ENCODE assay signal across 13 mouse cellular contexts in genomic region chr9:59533889-59534288, GRCm38 (mm10). TPM values are rescaled to one million over a fixed set of nuclear protein-coding genes. Genes with fewer than 3 reads are reported as not detected.
DNase-seq lines count a peak whose midpoint lies in the region; TF ChIP-seq lines count a peak whose summit lies in the region.
"Had no signal": no experiment of that assay in that cellular context is flagged by ENCODE, and none has a peak within 500 bp of the region (broad histone marks: within the 10 kb centered on the region; RNA-seq: fewer than 3 reads in every experiment).

No protein-coding gene starts in this region.

- no peaks in the 10 kb centered on the region for H3K27me3 ChIP-seq in kidney, adult 2 months (replicated peaks; ENCODE audit: control insufficient read depth, insufficient read depth, low read length)

- 65% methylated on average over 4 of the region's 4 CpGs for WGBS in kidney, adult 2 months

- no peaks in the 10 kb centered on the region for H3K36me3 ChIP-seq in kidney, adult 2 months (ENCODE audit: control insufficient read depth, insufficient read depth, low read length)
- H3K36me3 ChIP-seq: limb, embryonic 12.5 days; midbrain, embryonic 13.5 days had no signal

- no peak overlapping the region for H3K27ac ChIP-seq in kidney, adult 2 months (ENCODE audit: insufficient read depth, low read depth, low read length)
- H3K27ac ChIP-seq: limb, embryonic 12.5 days; midbrain, embryonic 13.5 days had no signal

- no peak for TF ChIP-seq CTCF in kidney, adult 2 months (conservative IDR thresholded peaks at IDR 0.05; ENCODE audit: insufficient read depth, insufficient read length, low read depth, low read length)

- no peak for TF ChIP-seq POLR2A in kidney, adult 2 months (IDR thresholded peaks at IDR 0.05; ENCODE audit: low read depth, low read length)

- no peaks in the 10 kb centered on the region for H3K4me1 ChIP-seq in kidney, adult 2 months (ENCODE audit: control insufficient read depth, insufficient read depth, low read length)

- H3K4me3 ChIP-seq in kidney, adult 2 months (ENCODE audit: insufficient read depth, low read depth, low read length) = no peak overlapping the region
- H3K4me3 ChIP-seq: limb, embryonic 12.5 days; midbrain, embryonic 13.5 days had no signal

- DNase-seq in heart, adult 11 months = peak; percentile 98
- no peak for DNase-seq in heart, postnatal 4 days
- peak; percentile 79 for DNase-seq in adrenal gland, postnatal 14 days
- peak; percentile 86 for DNase-seq in gastrocnemius, adult 18-20 months (ENCODE audit: low spot score)
- peak; percentile 85 for DNase-seq in lung, postnatal 36 days
- DNase-seq in neural tube, embryonic 10.5 days (ENCODE audit: extremely low spot score, low spot score) = no peak
- no peak for DNase-seq in embryo, embryonic 11 days
- no peak for DNase-seq in kidney, adult 2 months
- DNase-seq: right cerebral cortex, postnatal 14 days; thymus, postnatal 14 days had no signal

RNA-seq across cellular contexts. Expression of gene Hexa, which starts 5.5 kb away (rescaled TPM):
- 10 to 100 TPM; 33.4 to 33.7 TPM for total RNA-seq in heart, postnatal 4 days (2021)
- 81.3 and 83.2 TPM in 2 replicates for total RNA-seq in adrenal gland, postnatal 14 days (2021)
- total RNA-seq in gastrocnemius, adult 18-20 months (2021) = 10 to 100 TPM; 32.4 to 42.0 TPM
- 76.1 and 77.7 TPM in 2 replicates for polyA plus RNA-seq in kidney, adult 2 months (2012; rRNA removed)

RNA-seq across cellular contexts. Expression of gene Tmem202, which starts 5.8 kb away (rescaled TPM):
- under 1 TPM; 0.23 to 0.71 TPM for total RNA-seq in heart, postnatal 4 days (2021)
- total RNA-seq in adrenal gland, postnatal 14 days (2021) = 0.82 and 1.7 TPM in 2 replicates
- under 1 TPM; 0.62 to 1.00 TPM for total RNA-seq in gastrocnemius, adult 18-20 months (2021)
- 0.14 TPM in 1 of 2 replicates, not detected in the other for polyA plus RNA-seq in kidney, adult 2 months (2012; rRNA removed)
- polyA plus RNA-seq: intestine, embryonic 14.5 days had no signal

RNA-seq across cellular contexts. Expression of gene Celf6, which starts 43.8 kb away (rescaled TPM):
- total RNA-seq in heart, postnatal 4 days (2021) = under 1 TPM; 0.09 to 0.12 TPM
- 4.3 and 6.9 TPM in 2 replicates for total RNA-seq in adrenal gland, postnatal 14 days (2021)
- not detected for total RNA-seq in gastrocnemius, adult 18-20 months (2021)
- polyA plus RNA-seq in kidney, adult 2 months (2012; rRNA removed) = 0.18 and 0.30 TPM in 2 replicates

RNA-seq across cellular contexts. Expression of gene Arih1, which starts 47.5 kb away (rescaled TPM):
- total RNA-seq in heart, postnatal 4 days (2021) = 100 to 1,000 TPM in 1 of 2 experiments, 10 to 100 TPM in 1; 99.4 to 102 TPM
- total RNA-seq in adrenal gland, postnatal 14 days (2021) = 94.2 and 107 TPM in 2 replicates
- total RNA-seq in gastrocnemius, adult 18-20 months (2021) = 100 to 1,000 TPM in 1 of 2 experiments, 10 to 100 TPM in 1; 96.9 to 110 TPM
- 14.3 and 16.9 TPM in 2 replicates for polyA plus RNA-seq in kidney, adult 2 months (2012; rRNA removed)

Comparison
In these comparisons a context has a peak if more than half of its experiments do, and no peak if none do; other contexts are left out.
1. DNase-seq: peak in heart, adult 11 months (single experiment), adrenal gland, postnatal 14 days (single experiment), gastrocnemius, adult 18-20 months (single experiment) and lung, postnatal 36 days (single experiment); none in heart, postnatal 4 days (single experiment), neural tube, embryonic 10.5 days (single experiment), embryo, embryonic 11 days (single experiment) and kidney, adult 2 months (single experiment).